In the genomic region with DNA sequence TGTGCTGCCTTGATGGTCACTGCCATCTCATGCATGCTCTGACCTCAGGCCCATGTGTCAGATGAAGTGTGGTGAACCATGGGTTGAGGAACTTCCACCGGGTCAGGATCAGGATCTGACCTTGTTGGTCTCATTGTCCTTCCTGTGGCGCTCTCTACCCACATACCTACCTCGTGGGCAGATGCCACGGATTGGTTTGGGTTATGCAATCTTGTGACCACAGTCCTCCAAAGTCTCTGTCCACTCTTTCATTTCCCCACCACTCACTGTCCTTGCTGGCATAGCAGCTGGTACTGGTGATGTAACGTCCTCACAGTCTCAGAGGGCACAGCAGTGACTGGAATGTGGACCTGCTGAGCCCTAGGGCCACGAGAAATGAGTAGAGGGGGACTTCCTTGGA, we compare ENCODE assay signal across 17 mouse cellular contexts.
A peak's percentile ranks its signal among the peaks of the same experiment; 100 is the strongest.
DNase-seq lines count a peak whose midpoint lies in the region; ATAC-seq and TF ChIP-seq lines count a peak whose summit lies in the region.
"Had no signal": no experiment of that assay in that cellular context is flagged by ENCODE, and none has a peak within 500 bp of the region (broad histone marks: within the 10 kb centered on the region; RNA-seq: fewer than 3 reads in every experiment).

No protein-coding gene starts in this region.

- TF ChIP-seq POLR2A in cerebellum, adult 2 months (IDR thresholded peaks at IDR 0.05; ENCODE audit: borderline replicate concordance, insufficient read depth, low read length) = no peak

- ATAC-seq in kidney, embryonic 16.5 days (ENCODE audit: low FRiP score, low TSS enrichment) = no peak
- ATAC-seq in granulocyte monocyte progenitor cell, adult 5-6 weeks (replicated peaks; ENCODE audit: poor library complexity, severe bottlenecking) = peak; percentile 94
- ATAC-seq: forebrain, embryonic 13.5 days; inflammation-experienced regulatory T-cells, adult 6 months had no signal

- no peaks in the 10 kb centered on the region for H3K36me3 ChIP-seq in kidney, embryonic 16.5 days (ENCODE audit: insufficient read depth, low read length)
- H3K36me3 ChIP-seq: hindbrain, embryonic 12.5 days; liver, embryonic 15.5 days; neural tube, embryonic 15.5 days had no signal

- peak; percentile 15 to 76 for DNase-seq in kidney, postnatal 25 days
- peak; percentile 79 for DNase-seq in 416B (ENCODE audit: low read depth)
- DNase-seq in adrenal gland, adult 2 months = peak; percentile 80
- no peak for DNase-seq in cerebellum, adult 2 months
- DNase-seq in left cerebral cortex, adult 9 months (ENCODE audit: low spot score in 2 of 2) = no peak
- DNase-seq: cerebellum, adult 9-10 months; gastrocnemius, postnatal 14 days; right cerebral cortex, postnatal 25 days; thymus, postnatal 25 days had no signal

- TF ChIP-seq CTCF in cerebellum, adult 2 months (IDR thresholded peaks at IDR 0.05; ENCODE audit: borderline replicate concordance, insufficient read depth, low read depth, low read length) = no peak

- no peak overlapping the region for H3K27ac ChIP-seq in kidney, embryonic 16.5 days (ENCODE audit: low read length)
- no peak overlapping the region for H3K27ac ChIP-seq in cerebellum, adult 2 months (ENCODE audit: insufficient read depth, low read length)
- H3K27ac ChIP-seq: forebrain, embryonic 13.5 days; hindbrain, embryonic 12.5 days; left cerebral cortex, adult 2 months; liver, embryonic 15.5 days; neural tube, embryonic 15.5 days had no signal

- H3K4me1 ChIP-seq in kidney, embryonic 16.5 days (ENCODE audit: insufficient read depth, low read length) = no peaks in the 10 kb centered on the region
- no peaks in the 10 kb centered on the region; the same call in 1 of the 2 replicates for H3K4me1 ChIP-seq in cerebellum, adult 2 months (ENCODE audit: control insufficient read depth, insufficient read depth, low read length)
- H3K4me1 ChIP-seq: liver, embryonic 15.5 days; neural tube, embryonic 15.5 days had no signal

- no peaks in the 10 kb centered on the region for H3K27me3 ChIP-seq in kidney, embryonic 16.5 days (ENCODE audit: insufficient read depth, low read length)
- no peaks in the 10 kb centered on the region for H3K27me3 ChIP-seq in cerebellum, adult 2 months (ENCODE audit: control insufficient read depth, insufficient read depth, low read length)
- H3K27me3 ChIP-seq: forebrain, embryonic 13.5 days; hindbrain, embryonic 12.5 days; liver, embryonic 15.5 days; neural tube, embryonic 15.5 days had no signal

- 82% methylated on average over 6 of the region's 6 CpGs for WGBS in kidney, embryonic 16.5 days
- 91% methylated on average over 6 of the region's 6 CpGs for WGBS in cerebellum, adult 2 months

- no peak overlapping the region for H3K9ac ChIP-seq in kidney, embryonic 16.5 days (replicated peaks; ENCODE audit: low read length)
- H3K9ac ChIP-seq: forebrain, embryonic 13.5 days; hindbrain, embryonic 12.5 days; liver, embryonic 15.5 days; neural tube, embryonic 15.5 days had no signal

- H3K4me3 ChIP-seq in kidney, embryonic 16.5 days (ENCODE audit: low read length) = no peak overlapping the region
- H3K4me3 ChIP-seq in cerebellum, adult 2 months (replicated peaks; ENCODE audit: insufficient read depth, low read depth, low read length) = no peak overlapping the region
- H3K4me3 ChIP-seq: forebrain, embryonic 13.5 days; hindbrain, embryonic 12.5 days; left cerebral cortex, adult 2 months; liver, embryonic 15.5 days; neural tube, embryonic 15.5 days had no signal

- no peak overlapping the region for H3K4me2 ChIP-seq in kidney, embryonic 16.5 days (replicated peaks; ENCODE audit: low read depth, low read length)
- H3K4me2 ChIP-seq: forebrain, embryonic 13.5 days; hindbrain, embryonic 12.5 days; liver, embryonic 15.5 days; neural tube, embryonic 15.5 days had no signal

- H3K9me3 ChIP-seq in kidney, embryonic 16.5 days (ENCODE audit: low read length) = no peaks in the 10 kb centered on the region
- H3K9me3 ChIP-seq: forebrain, embryonic 13.5 days; hindbrain, embryonic 12.5 days; liver, embryonic 15.5 days; neural tube, embryonic 15.5 days had no signal

Comparison
In these comparisons a context has a peak if more than half of its experiments do, and no peak if none do; other contexts are left out.
1. DNase-seq: peak in kidney, postnatal 25 days (2 of 2), 416B (single experiment) and adrenal gland, adult 2 months (single experiment); none in cerebellum, adult 2 months (0 of 2) and left cerebral cortex, adult 9 months (0 of 2).